Mouse (Mus musculus) natural killer cell, adult 2 months (primary cell): Measurements from ENCODE around the gene Arhgef3.
A peak's percentile ranks its signal among the peaks of the same experiment; 100 is the strongest.

ENCODE experiments used
- DNase-seq, 2 experiments: peaks; one replicate each; pipeline ENCODE4 v3.0.0; 2022; ENCODE audit warnings: low spot score in 2 of 2

Gene Arhgef3

DNA sequence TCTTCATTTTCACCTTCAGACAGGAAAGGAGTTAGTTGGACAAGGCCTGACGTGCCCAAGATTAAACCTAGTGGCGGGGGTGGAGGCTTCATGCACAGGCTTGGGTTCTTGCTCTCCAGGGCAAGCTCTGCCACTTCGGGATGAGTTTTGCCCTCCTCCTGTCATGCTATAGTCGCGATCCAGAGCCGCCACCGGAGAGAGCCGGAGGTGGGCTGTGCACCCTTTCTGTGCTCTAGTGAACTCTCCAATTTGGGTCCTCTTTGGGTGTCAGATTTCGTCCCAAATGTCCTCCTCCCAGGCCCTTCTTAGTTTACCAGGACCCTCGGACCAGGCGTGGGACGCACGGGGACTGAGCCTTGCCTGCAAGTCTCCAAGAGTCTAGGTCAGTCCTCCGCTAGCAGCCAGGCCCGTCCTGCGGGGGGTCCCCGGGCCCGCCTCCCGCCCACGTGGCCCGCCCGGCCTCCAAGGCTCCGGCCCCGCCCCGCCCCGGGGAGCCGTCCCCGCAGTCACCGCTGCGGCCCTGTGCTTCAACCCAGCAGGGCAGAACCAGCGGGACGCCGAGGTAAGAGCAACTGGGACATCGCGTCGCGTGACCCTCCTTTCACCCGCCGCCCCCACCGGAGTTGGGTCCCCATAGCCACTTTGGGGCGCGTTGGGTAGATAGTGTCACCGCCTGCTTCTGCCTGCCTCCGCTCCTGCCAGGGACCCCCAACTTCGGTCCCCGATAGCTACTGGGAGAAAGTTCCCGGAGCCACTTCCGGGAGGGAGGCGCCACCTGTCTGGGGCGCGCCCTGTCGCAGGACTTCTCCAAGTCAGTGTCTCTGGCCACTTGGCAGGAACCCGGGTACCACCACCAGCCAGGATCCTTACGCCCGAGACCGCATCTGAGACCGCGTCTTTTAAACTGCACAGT, at the start of gene Arhgef3:
Arhgef3 (plus strand) TSS at position 538 of the 913 bp plus-strand sequence.
- peak; percentile 7 to 13 for DNase-seq

GRCm38 (mm10) chr14:27066171-27066929, 48.3 kb upstream of the Arhgef3 start:
- no peak for DNase-seq

- DNase-seq: no peak
Observed at GRCm38 (mm10) chr14:27067866-27068271, 46.8 kb upstream of the Arhgef3 start.

DNA sequence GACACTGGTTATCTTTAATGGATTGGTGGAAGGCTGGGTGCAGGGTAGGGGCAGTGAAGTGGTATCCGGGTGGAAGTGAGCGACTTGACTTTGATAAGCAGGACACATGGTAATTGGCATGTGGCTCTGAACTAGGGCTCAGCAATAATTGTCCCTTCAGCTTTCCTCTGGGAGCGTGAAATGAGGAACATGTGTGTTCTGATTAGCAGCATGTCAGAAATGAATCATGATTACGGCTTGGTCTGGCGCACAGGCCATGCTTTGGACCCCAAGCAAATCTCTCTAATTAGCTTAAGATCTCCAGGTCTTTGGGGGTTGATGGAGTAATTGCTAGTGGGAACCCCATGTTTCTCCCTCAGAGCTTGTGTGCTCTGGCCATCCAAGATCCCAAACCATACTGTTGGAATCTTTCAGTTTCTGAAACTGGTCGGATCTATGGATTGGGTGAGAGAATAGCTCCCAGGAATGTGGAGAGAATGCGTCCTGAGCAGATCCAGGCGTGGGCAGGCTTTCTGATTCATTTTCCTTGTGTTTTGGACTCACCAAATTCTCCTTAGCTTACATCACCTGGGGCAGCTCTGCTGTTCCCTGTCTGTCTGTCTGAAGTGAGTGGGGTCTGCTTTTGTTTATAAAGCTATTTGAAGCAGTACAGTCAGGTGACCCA, 45.1 kb upstream of the Arhgef3 start:
- DNase-seq: no peak

DNA sequence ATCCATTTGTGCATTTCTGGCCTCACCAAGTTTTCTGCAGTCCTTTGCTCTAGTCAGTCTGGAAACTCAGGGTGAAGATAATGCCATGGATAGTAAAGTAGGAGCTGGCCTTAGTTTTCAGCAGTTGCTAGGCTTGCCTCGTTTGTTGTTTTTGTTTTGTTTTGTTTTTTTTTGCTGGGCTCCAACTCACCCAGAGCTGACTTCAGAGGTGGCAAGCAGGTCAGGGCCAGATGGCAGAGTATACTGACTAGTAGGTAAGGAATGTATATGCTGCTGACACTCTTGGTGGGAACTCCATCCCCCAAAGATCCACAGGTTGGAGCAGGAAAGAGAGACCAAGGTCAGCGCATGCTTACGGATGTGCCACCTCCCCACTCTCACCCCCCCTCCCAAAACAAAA, 44.6 kb upstream of the Arhgef3 start:
- DNase-seq: no peak

DNA sequence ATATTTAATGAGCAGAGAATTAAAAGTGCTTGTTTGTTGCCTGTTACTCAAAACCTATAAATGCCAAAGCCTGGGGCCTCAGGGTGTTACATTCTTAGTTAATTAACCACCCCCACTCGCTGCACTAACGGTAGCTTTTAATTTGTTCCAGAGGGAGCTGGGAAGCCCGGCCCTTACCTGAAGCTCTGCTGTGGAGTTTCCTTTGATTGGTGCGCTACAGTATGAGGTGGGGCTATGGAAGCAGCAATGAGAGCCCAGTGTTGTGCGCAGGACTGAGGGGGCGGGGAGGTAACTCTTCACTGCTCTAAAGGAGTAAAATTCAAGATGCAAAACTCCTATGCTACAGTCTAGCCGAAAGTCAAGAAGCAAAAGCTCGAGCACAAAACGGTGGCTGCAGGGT, 43.9 kb upstream of the Arhgef3 start:
- no peak for DNase-seq

- DNase-seq: no peak
Observed at GRCm38 (mm10) chr14:27071985-27072384, 42.7 kb upstream of the Arhgef3 start.

- no peak for DNase-seq
Observed at GRCm38 (mm10) chr14:27075084-27075483, 39.6 kb upstream of the Arhgef3 start.

DNA sequence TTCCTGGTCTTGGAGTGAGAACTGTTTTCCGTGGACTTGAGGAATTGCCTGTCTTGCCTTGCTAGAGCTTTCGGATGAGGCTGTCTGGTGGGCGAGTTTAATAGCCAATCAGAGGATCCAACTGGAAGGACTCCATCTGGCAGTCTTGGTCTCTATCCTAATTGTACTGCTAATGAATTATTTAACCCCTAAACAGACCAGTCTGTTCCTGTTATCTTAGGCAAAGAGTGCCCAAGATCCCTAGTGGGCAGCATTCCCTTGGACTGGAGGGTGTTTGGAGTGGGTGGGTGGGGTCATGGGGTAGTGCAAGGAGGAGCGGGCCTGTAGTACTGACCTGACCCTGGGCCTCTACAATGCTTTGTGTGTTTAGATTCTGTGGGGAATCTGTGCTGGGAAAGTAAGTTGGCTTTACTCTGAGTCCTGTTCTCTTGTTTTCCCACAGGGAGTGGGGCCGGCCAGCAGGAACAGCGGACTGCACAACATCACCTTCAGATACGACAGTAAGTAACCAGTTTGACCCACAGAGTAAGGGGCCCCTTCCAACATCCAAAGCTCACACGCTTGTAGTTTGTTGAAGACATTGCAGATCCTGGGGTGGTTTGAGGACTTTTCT, 38.7 kb upstream of the Arhgef3 start:
- DNase-seq: no peak

- no peak for DNase-seq
Observed at GRCm38 (mm10) chr14:27076522-27076920, 38.2 kb upstream of the Arhgef3 start.

DNA sequence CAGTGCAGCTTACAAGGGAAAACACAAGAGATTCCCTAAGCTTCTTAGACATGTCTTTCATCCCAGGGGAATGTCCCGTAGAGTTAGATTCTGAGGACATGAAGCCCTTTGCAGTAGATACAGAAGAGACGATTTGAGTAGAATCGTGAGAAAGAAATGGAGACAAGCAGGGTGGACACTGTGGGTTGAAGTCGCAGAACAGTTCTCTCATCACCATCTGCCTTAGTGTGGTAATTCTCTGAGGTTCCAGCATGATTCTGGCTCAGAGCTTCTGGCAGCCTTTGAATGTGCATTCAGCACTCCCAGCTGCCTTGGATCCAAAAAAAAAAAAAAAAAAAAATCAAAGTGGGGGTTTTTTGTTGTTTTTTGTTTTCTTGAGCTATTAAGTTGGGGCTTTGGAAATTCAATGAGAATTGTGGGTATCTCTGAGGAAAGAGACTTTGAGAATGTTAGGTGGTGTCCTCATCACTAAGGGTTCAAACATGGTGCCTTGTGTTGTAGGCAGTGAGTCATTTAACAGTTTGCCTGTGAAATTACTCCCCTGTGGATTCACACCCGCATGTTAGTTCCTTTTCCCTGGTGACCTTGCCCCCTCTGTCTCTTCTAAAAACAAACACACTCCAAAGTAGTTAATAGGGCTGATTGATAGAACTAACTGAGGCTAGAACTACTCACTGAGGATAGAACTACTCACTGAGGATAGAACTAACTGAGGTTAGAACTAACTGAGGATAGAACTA, 33.0 kb upstream of the Arhgef3 start:
- DNase-seq: no peak

GRCm38 (mm10) chr14:27085471-27085870, 29.2 kb upstream of the Arhgef3 start:
- DNase-seq: no peak

GRCm38 (mm10) chr14:27085999-27086398, 28.7 kb upstream of the Arhgef3 start:
- no peak for DNase-seq

GRCm38 (mm10) chr14:27094247-27094646, 20.5 kb upstream of the Arhgef3 start:
- DNase-seq: no peak

- no peak for DNase-seq
Observed at GRCm38 (mm10) chr14:27096133-27096532, 18.6 kb upstream of the Arhgef3 start.

DNA sequence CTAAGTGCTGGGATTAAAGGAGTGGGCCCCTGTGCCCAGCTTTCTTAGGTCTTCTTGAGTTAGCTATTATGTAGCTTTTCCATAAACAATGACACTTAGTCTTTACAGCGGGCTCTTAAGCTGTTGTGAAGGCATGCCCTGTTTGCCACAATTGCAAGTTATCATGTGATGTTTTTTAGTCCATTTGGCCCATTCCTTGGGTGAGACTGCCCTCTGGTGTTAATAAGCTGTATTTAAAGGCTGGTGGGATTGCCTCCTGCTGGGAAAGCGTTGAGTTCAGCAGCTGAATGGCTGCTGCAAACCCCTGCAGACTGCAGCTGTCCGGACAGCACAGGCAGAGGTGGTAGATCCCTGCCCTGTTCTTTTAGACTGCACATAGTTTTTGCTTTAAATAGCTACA, 17.9 kb upstream of the Arhgef3 start:
- peak; percentile 20 to 57 for DNase-seq

- no peak for DNase-seq
Observed at GRCm38 (mm10) chr14:27101735-27102134, 13.0 kb upstream of the Arhgef3 start.

- no peak for DNase-seq
Observed at GRCm38 (mm10) chr14:27102720-27103119, 12.0 kb upstream of the Arhgef3 start.

DNA sequence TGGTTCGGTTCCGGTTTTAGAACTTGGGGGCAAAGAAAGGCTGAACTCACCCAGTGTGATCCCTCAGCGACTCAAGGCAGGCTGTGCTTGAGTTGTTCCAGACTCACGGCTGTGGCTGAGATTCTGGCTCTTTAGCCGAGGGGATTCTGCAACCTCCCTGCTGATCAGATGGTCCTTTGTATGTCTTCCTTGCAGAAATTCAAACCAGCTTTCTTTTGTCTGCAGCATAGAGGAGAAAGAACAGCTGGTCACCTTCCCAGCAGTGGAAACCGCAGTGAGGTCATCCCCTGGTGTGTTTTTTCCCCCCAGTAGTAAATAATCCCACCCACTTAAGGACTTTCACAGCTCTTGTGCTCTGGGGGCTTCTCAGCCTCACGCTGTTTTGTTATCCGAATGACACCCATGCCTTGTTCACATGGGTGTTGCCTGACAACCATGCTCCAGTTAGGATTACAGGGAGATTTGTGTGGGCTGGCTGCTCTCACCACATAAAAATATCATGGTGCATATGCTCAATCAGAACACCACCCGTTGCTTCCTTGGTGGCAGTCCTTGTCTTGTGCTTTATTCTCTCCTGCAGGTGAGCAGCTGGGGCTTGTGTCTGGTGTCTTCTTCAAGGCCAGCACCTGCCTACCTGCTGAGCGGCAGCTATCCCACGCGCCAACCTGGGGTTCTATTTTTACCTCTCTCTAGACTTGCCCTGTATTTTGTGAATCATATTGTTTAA, 8.8 kb upstream of the Arhgef3 start:
- no peak for DNase-seq

DNA sequence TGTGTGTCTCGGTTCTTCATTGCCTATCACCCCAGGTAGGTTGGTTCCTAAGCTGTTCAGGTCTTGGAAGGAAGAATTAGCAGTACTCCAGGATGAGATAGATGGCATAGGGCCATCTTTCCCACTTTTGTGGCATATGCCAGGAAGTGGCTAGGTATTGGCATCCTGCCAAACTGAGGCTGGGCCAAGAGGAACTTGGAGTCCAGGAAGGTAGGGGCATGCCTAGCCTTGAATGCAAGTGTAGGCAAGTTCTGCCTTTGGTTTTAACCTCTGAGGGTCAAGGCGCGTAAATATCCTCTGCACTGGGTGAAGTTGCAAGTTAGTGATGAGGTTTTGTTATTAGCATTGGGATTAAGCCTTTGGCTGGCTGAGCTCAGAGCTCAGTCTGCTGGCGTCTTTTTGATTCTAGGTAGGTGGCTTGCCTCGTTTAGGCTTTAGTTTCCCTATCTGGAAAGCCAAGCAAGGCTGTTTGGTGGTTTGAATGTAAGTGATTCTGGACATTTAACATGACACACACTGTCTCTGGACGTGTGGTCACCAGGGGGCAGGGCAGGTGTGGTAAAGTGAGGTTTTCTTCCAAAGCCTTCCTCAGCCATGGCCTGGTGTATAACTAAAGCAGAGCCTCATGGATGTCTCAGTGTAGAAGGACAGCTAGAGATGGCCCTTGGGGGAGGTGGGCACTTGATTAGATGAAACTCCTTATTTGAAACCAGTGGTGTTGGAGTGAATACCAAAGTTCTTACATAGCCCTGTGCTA, 5.8 kb upstream of the Arhgef3 start:
- no peak for DNase-seq
